Mouse (Mus musculus) limb, embryonic 11.5 days (tissue): ENCODE data around the gene Timm10b. TPM values are rescaled to one million over a fixed set of nuclear protein-coding genes. Genes with fewer than 3 reads are reported as not detected.

Source experiments
- ATAC-seq: fragments of 200-750 bp; cut with Nextera tagmentation; 2 replicates; pipeline ENCODE4 v1.8.0; 2017; ENCODE audit warnings: low read depth; ENCODE audit not compliant: insufficient number of reproducible peaks, low FRiP score, low TSS enrichment
- DNase-seq: peaks from one replicate; pipeline ENCODE4 v3.0.0-alpha.2; 2015; ENCODE audit warnings: low spot score
- H3K27ac ChIP-seq: fragments of 300-500 bp; sonication (generic); replicated peaks from 2 replicates; pipeline ENCODE4 v1.5.1; 2014; ENCODE audit warnings: low read depth, mild to moderate bottlenecking, low read length
- H3K27me3 ChIP-seq: fragments of 300-500 bp; sonication (generic); 2 replicates; pipeline ENCODE4 v1.6.1; 2014; ENCODE audit warnings: mild to moderate bottlenecking, low read length, mixed read lengths; ENCODE audit not compliant: control insufficient read depth, insufficient read depth
- H3K36me3 ChIP-seq: fragments of 300-500 bp; sonication (generic); 2 replicates; pipeline ENCODE4 v1.6.1; 2014; ENCODE audit warnings: mild to moderate bottlenecking, low read length, moderate library complexity, mixed read lengths; ENCODE audit not compliant: control insufficient read depth, insufficient read depth
- H3K4me1 ChIP-seq: fragments of 300-500 bp; sonication (generic); 2 replicates; pipeline ENCODE4 v1.6.1; 2014; ENCODE audit warnings: low read length, mixed read lengths; ENCODE audit not compliant: control insufficient read depth, insufficient read depth
- H3K4me2 ChIP-seq: fragments of 300-500 bp; sonication (generic); 2 replicates; pipeline ENCODE4 v1.6.1; 2014; ENCODE audit warnings: low read depth, mild to moderate bottlenecking, moderate library complexity; ENCODE audit not compliant: severe bottlenecking
- H3K4me3 ChIP-seq: fragments of 300-500 bp; sonication (generic); 2 replicates; pipeline ENCODE4 v1.5.1; 2014; ENCODE audit warnings: low read depth, low read length
- H3K9ac ChIP-seq: fragments of 300-500 bp; sonication (generic); 2 replicates; pipeline ENCODE4 v1.6.1; 2014; ENCODE audit warnings: mild to moderate bottlenecking, low read length
- H3K9me3 ChIP-seq: fragments of 300-500 bp; sonication (generic); 2 replicates; pipeline ENCODE4 v1.6.1; 2016; ENCODE audit warnings: low read length; ENCODE audit not compliant: control insufficient read depth
- WGBS: fragments of 180-500 bp; shearing (Covaris S2); extraction: QIAGEN DNeasy Blood & Tissue Kit; methylation state at CpG from one replicate; pipeline ENCODE4 v1.1.7; 2014; 5-methylcytosine and 5-hydroxymethylcytosine counted together
- polyA plus RNA-seq: library from polyadenylated mRNA; unstranded; fragments of >200 nt; fragmentation: Nextera tagmentation; extraction: Ambion mirVana; gene quantifications from 2 replicates; pipeline ENCODE4 v1.2.1, GENCODE M21; 2014

The Timm10b gene
- polyA plus RNA-seq, 1 experiment from 2014 or later = 166 TPM

GRCm38 (mm10) chr7:105633801-105634135, 6.1 kb upstream of the Timm10b start:
- peak overlapping the region; percentile 76 for H3K4me2 ChIP-seq
- peak overlapping the region; percentile 83 for H3K9ac ChIP-seq
- peaks cover 4% of the 10 kb centered on the region; the same call in 1 of the 2 replicates for H3K36me3 ChIP-seq
- DNase-seq (no peak), ATAC-seq (peak; percentile 52)
- H3K4me3 ChIP-seq = peak overlapping the region; percentile 77
- 6% methylated on average over 10 of the region's 10 CpGs for WGBS
- H3K9me3 ChIP-seq = no peaks in the 10 kb centered on the region
- H3K4me1 ChIP-seq = peaks cover 3% of the 10 kb centered on the region; the same call in 1 of the 2 replicates
- no peaks in the 10 kb centered on the region for H3K27me3 ChIP-seq
- no peak overlapping the region for H3K27ac ChIP-seq

- DNase-seq = no peak
- no peak overlapping the region for H3K27ac ChIP-seq
- no peaks in the 10 kb centered on the region for H3K9me3 ChIP-seq
- no peak overlapping the region for H3K4me3 ChIP-seq
- no peak for ATAC-seq
- H3K36me3 ChIP-seq = peaks cover 4% of the 10 kb centered on the region; the same call in 1 of the 2 replicates
- H3K4me1 ChIP-seq = peaks cover 6% of the 10 kb centered on the region
- WGBS = 47% methylated on average over 9 of the region's 9 CpGs
- H3K27me3 ChIP-seq = no peaks in the 10 kb centered on the region
- H3K9ac ChIP-seq = no peak overlapping the region
- peak overlapping the region; percentile 76 for H3K4me2 ChIP-seq
Observed at GRCm38 (mm10) chr7:105634272-105634920, 5.5 kb upstream of the Timm10b start.

GRCm38 (mm10) chr7:105635726-105636125, 4.1 kb upstream of the Timm10b start:
- no peak for DNase-seq
- no peak for ATAC-seq
- Histone ChIP-seq H3K4me3 (no peak overlapping the region), H3K4me2 (no peak overlapping the region), H3K27me3 (no peaks in the 10 kb centered on the region), H3K27ac (no peak overlapping the region), H3K36me3 (peaks cover 4% of the 10 kb centered on the region; the same call in 1 of the 2 replicates), H3K4me1 (peaks cover 8% of the 10 kb centered on the region), H3K9ac (no peak overlapping the region), H3K9me3 (no peaks in the 10 kb centered on the region)
- 98% methylated on average over 2 of the region's 2 CpGs for WGBS

GRCm38 (mm10) chr7:105638776-105639175, 1.1 kb upstream of the Timm10b start:
- ATAC-seq (no peak), DNase-seq (no peak)
- Histone ChIP-seq H3K4me2 (no peak overlapping the region), H3K9me3 (no peaks in the 10 kb centered on the region), H3K4me3 (no peak overlapping the region), H3K9ac (no peak overlapping the region), H3K4me1 (peaks cover 12% of the 10 kb centered on the region), H3K27me3 (no peaks in the 10 kb centered on the region), H3K36me3 (peaks cover 7% of the 10 kb centered on the region), H3K27ac (no peak overlapping the region)
- WGBS = 94% methylated on average over 6 of the region's 6 CpGs

- WGBS = 82% methylated on average over 9 of the region's 9 CpGs
- H3K9me3 ChIP-seq = no peaks in the 10 kb centered on the region
- ATAC-seq = no peak
- H3K4me3 ChIP-seq = peak overlapping the region; percentile 76
- peak overlapping the region; percentile 73 for H3K9ac ChIP-seq
- H3K4me1 ChIP-seq = peaks cover 10% of the 10 kb centered on the region
- H3K4me2 ChIP-seq = peak overlapping the region; percentile 88
- peaks cover 7% of the 10 kb centered on the region for H3K36me3 ChIP-seq
- DNase-seq = no peak
- no peaks in the 10 kb centered on the region for H3K27me3 ChIP-seq
- H3K27ac ChIP-seq = no peak overlapping the region
Observed at GRCm38 (mm10) chr7:105639304-105639703, 552 bp upstream of the Timm10b start.

GRCm38 (mm10) chr7:105640233-105640893, 507 bp downstream of the Timm10b start, which contains the start of the genes Arfip2 and Gm45799:
Arfip2 (minus strand) TSS chr7:105640416.
Gm45799 (plus strand) TSS chr7:105640552.
- Histone ChIP-seq H3K27me3 (no peaks in the 10 kb centered on the region), H3K36me3 (peaks cover 7% of the 10 kb centered on the region), H3K4me3 (peak within 1 kb of the TSS; percentile 76), H3K27ac (peak within 1 kb of the TSS; percentile 59), H3K9ac (peak within 1 kb of the TSS; percentile 73), H3K4me2 (peak within 1 kb of the TSS; percentile 88), H3K9me3 (no peaks in the 10 kb centered on the region), H3K4me1 (peaks cover 8% of the 10 kb centered on the region)
- ATAC-seq (peak; percentile 96), DNase-seq (peak; percentile 96)
- under 1% methylated on average over 44 of the region's 45 CpGs for WGBS

GRCm38 (mm10) chr7:105640894-105641255, 1.0 kb downstream of the Timm10b start:
- Histone ChIP-seq H3K4me3 (peak overlapping the region; percentile 76), H3K27me3 (no peaks in the 10 kb centered on the region), H3K9ac (peak overlapping the region; percentile 71), H3K27ac (peak overlapping the region; percentile 59), H3K36me3 (peaks cover 7% of the 10 kb centered on the region), H3K4me2 (peak overlapping the region; percentile 88), H3K9me3 (no peaks in the 10 kb centered on the region), H3K4me1 (peaks cover 8% of the 10 kb centered on the region)
- 0% methylated on average over 16 of the region's 18 CpGs for WGBS
- ATAC-seq (peak; percentile 20), DNase-seq (no peak)

- H3K36me3 ChIP-seq = peaks cover 5% of the 10 kb centered on the region
- ATAC-seq (no peak), DNase-seq (peak; percentile 19)
- H3K4me2 ChIP-seq = no peak overlapping the region
- H3K27ac ChIP-seq = no peak overlapping the region
- WGBS = 75% methylated on average over 3 of the region's 3 CpGs
- no peak overlapping the region for H3K9ac ChIP-seq
- no peaks in the 10 kb centered on the region for H3K27me3 ChIP-seq
- no peak overlapping the region for H3K4me3 ChIP-seq
- peaks cover 8% of the 10 kb centered on the region for H3K4me1 ChIP-seq
- H3K9me3 ChIP-seq = no peaks in the 10 kb centered on the region
Observed at GRCm38 (mm10) chr7:105641936-105642335, 2.1 kb downstream of the Timm10b start.
